ENCODE assay signal across 27 mouse cellular contexts in genomic region chr19:49374295-49374694, GRCm38 (mm10).
"Had no signal": no experiment of that assay in that cellular context is flagged by ENCODE, and none has a peak within 500 bp of the region (broad histone marks: within the 10 kb centered on the region; RNA-seq: fewer than 3 reads in every experiment).

No protein-coding gene starts in this region.

- H3K9me3 ChIP-seq: heart, embryonic 13.5 days; hindbrain, embryonic 13.5 days; hindbrain, embryonic 15.5 days; kidney, embryonic 15.5 days; limb, embryonic 10.5 days; limb, embryonic 12.5 days; liver, embryonic 13.5 days; liver, embryonic 15.5 days had no signal

- H3K9ac ChIP-seq: heart, embryonic 13.5 days; heart, embryonic 15.5 days; hindbrain, embryonic 13.5 days; hindbrain, embryonic 15.5 days; kidney, embryonic 15.5 days; limb, embryonic 12.5 days; liver, embryonic 13.5 days; liver, embryonic 15.5 days had no signal

- H3K36me3 ChIP-seq: heart, embryonic 13.5 days; heart, embryonic 15.5 days; hindbrain, embryonic 13.5 days; hindbrain, embryonic 15.5 days; kidney, embryonic 15.5 days; limb, embryonic 10.5 days; limb, embryonic 12.5 days; liver, embryonic 13.5 days; liver, embryonic 15.5 days had no signal

- H3K4me2 ChIP-seq: heart, embryonic 11.5 days; heart, embryonic 13.5 days; heart, embryonic 15.5 days; hindbrain, embryonic 13.5 days; hindbrain, embryonic 15.5 days; kidney, embryonic 15.5 days; limb, embryonic 12.5 days; liver, embryonic 11.5 days; liver, embryonic 13.5 days; liver, embryonic 15.5 days had no signal

- ATAC-seq: hindbrain, postnatal 0 days; intestine, embryonic 16.5 days had no signal

- H3K4me1 ChIP-seq: heart, embryonic 13.5 days; heart, embryonic 15.5 days; hindbrain, embryonic 13.5 days; hindbrain, embryonic 15.5 days; kidney, embryonic 15.5 days; limb, embryonic 10.5 days; limb, embryonic 12.5 days; liver, embryonic 13.5 days; liver, embryonic 15.5 days had no signal

- H3K27ac ChIP-seq: heart, adult 2 months; heart, embryonic 13.5 days; heart, embryonic 15.5 days; hindbrain, embryonic 13.5 days; hindbrain, embryonic 15.5 days; hindbrain, postnatal 0 days; kidney, embryonic 15.5 days; kidney, postnatal 0 days; layer of hippocampus, adult 2 months; limb, embryonic 10.5 days; limb, embryonic 12.5 days; liver, embryonic 13.5 days; liver, embryonic 15.5 days had no signal

- H3K27me3 ChIP-seq: heart, embryonic 13.5 days; heart, embryonic 15.5 days; hindbrain, embryonic 13.5 days; hindbrain, embryonic 15.5 days; kidney, embryonic 15.5 days; limb, embryonic 12.5 days; liver, embryonic 13.5 days; liver, embryonic 15.5 days had no signal

- H3K4me3 ChIP-seq: heart, adult 2 months; heart, embryonic 13.5 days; heart, embryonic 15.5 days; hindbrain, embryonic 13.5 days; hindbrain, embryonic 15.5 days; kidney, embryonic 15.5 days; layer of hippocampus, adult 2 months; limb, embryonic 10.5 days; limb, embryonic 12.5 days; liver, embryonic 13.5 days; liver, embryonic 15.5 days had no signal

- DNase-seq: gastrocnemius, postnatal 14 days; gastrocnemius, postnatal 36 days; heart, adult 11 months; heart, adult 2 months; heart, postnatal 14 days; heart, postnatal 36 days; kidney, adult 11 months; kidney, adult 2 months; kidney, adult 9 months; kidney, postnatal 14 days; kidney, postnatal 36 days; liver; liver, embryonic 13.5 days had no signal
